Mouse (Mus musculus): ENCODE measurements around the gene Rplp0. TPM values are rescaled to one million over a fixed set of nuclear protein-coding genes. Genes with fewer than 3 reads are reported as not detected.
"Not testable (repeated sequence)": the region's sequence is repeated elsewhere in the genome, so short reads cannot be mapped to it uniquely, and the experiment has no call there.

The Rplp0 gene
- polyA plus RNA-seq, 1 experiment: 2,538 TPM

DNA sequence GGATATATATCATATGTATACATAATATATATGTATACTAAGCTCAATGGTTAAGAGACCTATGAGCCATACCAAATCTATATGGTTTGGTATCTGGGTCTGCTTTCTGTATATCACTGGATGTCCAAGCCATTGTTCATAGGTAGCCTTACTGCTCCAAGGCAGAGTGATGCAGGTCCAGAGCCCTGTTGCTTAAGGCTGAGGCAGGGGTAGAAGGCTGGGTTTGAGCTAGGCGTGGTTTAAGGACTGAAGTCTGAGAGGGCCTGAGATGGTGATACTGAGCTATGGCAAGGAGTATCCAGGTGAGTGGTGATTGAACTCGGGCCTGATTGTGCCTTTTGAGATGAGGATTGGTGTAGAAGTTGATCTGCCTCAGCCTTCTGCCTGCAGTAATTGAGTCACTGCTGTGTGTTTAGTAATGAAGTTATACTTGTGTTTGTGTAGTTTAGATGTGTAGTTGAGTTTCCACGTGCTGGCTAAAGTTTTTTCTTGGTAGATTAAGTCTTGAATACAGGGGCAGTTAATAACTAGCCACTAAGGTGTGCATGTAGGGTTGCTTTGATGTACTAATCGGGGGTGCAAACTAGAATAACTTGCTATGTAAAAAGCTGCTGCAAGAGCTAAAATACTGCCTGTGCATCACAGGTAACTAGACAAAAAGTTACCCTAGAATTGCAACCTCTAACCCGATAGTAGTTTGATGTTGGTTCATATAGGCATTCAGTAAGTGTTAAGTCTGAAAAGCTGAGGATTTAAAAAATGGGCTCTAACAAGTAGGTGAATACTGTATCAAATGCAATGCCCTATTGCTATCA lies 4.7 kb downstream of the Rplp0 start:
- TF ChIP-seq FLI1 (IDR thresholded peaks at IDR 0.05; ENCODE audit: low read length) (no peak), GATA1 (IDR thresholded peaks at IDR 0.05; ENCODE audit: borderline replicate concordance, low read length) (no peak)
- H3K36me3 ChIP-seq (replicated peaks; ENCODE audit: low read length): peaks cover 51% of the 10 kb centered on the region
- peaks cover 65% of the 10 kb centered on the region for H3K4me1 ChIP-seq
- H3K9me3 ChIP-seq: no peaks in the 10 kb centered on the region
- H3K4me3 ChIP-seq (replicated peaks): peak overlapping the region; percentile 97
- no peaks in the 10 kb centered on the region for H3K27me3 ChIP-seq (replicated peaks)

DNA sequence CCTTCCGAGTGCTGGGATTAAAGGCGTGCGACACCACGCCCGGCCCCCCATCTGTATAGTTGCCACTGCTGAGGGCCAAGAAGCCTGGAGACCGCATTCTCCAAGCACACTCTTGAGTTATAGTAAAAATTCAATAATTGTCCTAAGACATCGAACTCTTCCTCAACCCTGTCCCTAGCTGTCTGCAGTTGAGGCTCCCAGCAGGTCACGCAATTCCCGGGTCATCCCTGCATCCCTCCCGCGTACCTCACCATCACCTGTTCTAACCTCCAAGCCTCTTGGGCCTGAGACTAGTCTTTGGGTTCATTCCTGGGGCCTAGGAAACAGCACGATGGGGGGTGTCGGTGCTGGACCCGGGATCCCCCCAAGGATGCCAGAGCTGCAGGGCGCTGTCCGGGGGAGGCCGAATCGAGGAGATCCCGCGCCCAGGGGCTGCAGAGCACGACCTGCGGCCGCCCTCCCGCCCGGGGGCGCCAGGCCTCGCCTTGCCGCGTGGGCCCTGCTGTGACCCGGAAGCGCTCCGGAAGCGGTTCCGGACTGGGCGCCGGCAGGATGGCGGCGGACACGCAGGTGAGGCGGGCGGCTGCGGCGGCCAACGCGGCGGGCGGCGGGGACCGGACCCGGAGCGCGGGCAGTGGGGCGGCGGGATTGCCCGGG lies 5.6 kb downstream of the Rplp0 start, which contains the start of gene Gcn1l1:
Gcn1l1 (plus strand) TSS at position 518 of the 657 bp plus-strand sequence.
- Histone ChIP-seq H3K4me1 (peaks cover 73% of the 10 kb centered on the region), H3K27me3 (replicated peaks) (no peaks in the 10 kb centered on the region), H3K36me3 (replicated peaks; ENCODE audit: low read length) (peaks cover 54% of the 10 kb centered on the region), H3K4me3 (replicated peaks) (peak within 1 kb of the TSS; percentile 97), H3K9me3 (no peaks in the 10 kb centered on the region)
- TF ChIP-seq FLI1 (IDR thresholded peaks at IDR 0.05; ENCODE audit: low read length): peak; percentile 16; the same call in 1 of the 2 replicates
- no peak for TF ChIP-seq GATA1 (IDR thresholded peaks at IDR 0.05; ENCODE audit: borderline replicate concordance, low read length)

DNA sequence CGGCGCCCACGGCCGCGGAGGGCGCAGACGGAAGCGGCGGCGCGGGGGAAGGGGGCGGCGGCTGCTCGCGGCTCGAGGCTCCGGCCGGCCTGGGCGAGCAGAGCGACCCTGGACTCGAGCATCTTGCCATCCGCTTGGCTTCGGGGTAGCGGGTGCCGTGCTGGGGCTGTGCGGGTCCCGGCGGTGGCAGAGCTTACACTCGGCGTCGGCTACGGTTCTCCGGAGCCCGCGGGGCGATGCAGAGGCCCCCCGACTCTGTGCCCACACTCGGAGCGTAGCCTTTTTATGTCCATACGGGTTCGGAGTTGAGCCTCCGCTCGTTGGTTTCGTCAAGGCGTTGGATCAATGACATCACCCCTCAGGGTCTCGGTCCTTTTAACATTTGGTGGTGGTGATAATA lies 6.1 kb downstream of the Rplp0 start:
- Histone ChIP-seq H3K27me3 (replicated peaks) (no peaks in the 10 kb centered on the region), H3K4me1 (peaks cover 70% of the 10 kb centered on the region), H3K36me3 (replicated peaks; ENCODE audit: low read length) (peaks cover 54% of the 10 kb centered on the region), H3K4me3 (replicated peaks) (peak overlapping the region; percentile 97), H3K9me3 (no peaks in the 10 kb centered on the region)
- TF ChIP-seq GATA1 (IDR thresholded peaks at IDR 0.05; ENCODE audit: borderline replicate concordance, low read length) (no peak), FLI1 (IDR thresholded peaks at IDR 0.05; ENCODE audit: low read length) (no peak)

DNA sequence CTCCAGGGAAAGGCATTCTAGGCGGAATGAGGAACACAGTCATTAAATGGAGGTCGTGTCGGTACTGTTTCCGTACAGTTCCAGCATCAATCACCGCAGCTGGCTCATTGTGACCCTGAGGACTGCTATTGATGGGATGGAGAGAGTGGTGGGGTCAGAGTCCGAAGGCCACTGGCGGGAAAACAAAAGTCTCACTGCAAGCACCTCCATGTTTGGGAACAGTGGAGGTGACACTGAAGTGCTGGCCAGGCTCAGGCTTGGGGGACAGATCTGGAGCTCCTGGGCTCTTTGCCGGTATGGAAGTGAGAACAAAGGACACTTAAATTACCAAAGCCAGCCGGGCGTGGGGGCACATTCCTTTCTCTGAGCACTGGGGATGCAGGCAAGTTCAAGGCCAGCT lies 9.4 kb downstream of the Rplp0 start:
- H3K27me3 ChIP-seq (replicated peaks): no peaks in the 10 kb centered on the region
- peaks cover 55% of the 10 kb centered on the region for H3K36me3 ChIP-seq (replicated peaks; ENCODE audit: low read length)
- H3K4me1 ChIP-seq: peaks cover 66% of the 10 kb centered on the region

DNA sequence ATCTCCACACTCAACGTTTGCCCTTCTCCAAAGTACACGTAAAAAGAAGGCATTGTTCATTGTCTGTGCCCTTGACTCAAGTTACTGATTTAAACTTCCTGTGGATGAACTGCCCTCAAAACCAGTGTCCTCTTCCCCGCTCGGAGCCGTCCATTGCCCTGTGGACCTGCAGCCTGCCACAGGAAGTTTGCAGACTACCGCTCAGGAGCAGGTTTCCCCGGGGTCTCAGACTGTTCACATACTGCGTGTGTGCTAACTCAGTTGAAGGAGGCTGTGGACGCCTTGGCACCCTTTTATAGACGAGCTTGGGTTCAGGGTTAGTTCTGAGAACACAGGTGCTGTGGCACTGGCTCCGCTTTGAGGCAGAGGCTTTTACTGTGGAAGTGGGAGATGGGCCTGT lies 10.0 kb downstream of the Rplp0 start:
- TF ChIP-seq FLI1 (IDR thresholded peaks at IDR 0.05; ENCODE audit: low read length): no peak
- TF ChIP-seq GATA1 (IDR thresholded peaks at IDR 0.05; ENCODE audit: borderline replicate concordance, low read length): no peak
- H3K4me1 ChIP-seq: peaks cover 65% of the 10 kb centered on the region
- H3K9me3 ChIP-seq: no peaks in the 10 kb centered on the region
- H3K27me3 ChIP-seq (replicated peaks): no peaks in the 10 kb centered on the region
- H3K4me3 ChIP-seq (replicated peaks): no peak overlapping the region
- H3K36me3 ChIP-seq (replicated peaks; ENCODE audit: low read length): peaks cover 55% of the 10 kb centered on the region

More for the DNA sequence above, 9.4 kb downstream of the Rplp0 start:
- TF ChIP-seq GATA1 (IDR thresholded peaks at IDR 0.05; ENCODE audit: borderline replicate concordance, low read length) (no peak), FLI1 (IDR thresholded peaks at IDR 0.05; ENCODE audit: low read length) (no peak)
- H3K4me3 ChIP-seq (replicated peaks): no peak overlapping the region
- no peaks in the 10 kb centered on the region for H3K9me3 ChIP-seq

DNA sequence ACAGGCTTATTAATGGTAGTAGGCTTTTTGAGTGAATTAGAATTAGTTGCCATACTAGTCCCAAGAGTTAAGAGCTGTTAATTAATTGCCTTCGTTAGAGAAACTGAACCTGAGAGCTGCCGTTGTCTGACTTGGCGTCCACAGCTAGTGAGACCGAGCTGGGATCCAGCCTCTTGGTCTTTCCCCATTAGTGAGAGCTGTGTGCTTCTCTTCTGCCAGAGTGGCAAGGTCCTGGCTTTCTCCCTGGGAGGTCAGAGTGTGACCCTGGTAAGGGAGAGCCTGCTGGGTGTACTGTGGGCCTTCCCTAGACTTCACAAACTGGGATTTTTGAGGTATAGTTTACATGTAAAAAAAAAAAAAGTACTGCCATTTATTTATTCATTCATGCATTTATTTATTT lies 10.5 kb downstream of the Rplp0 start:
- Histone ChIP-seq H3K4me3 (replicated peaks) (no peak overlapping the region), H3K9me3 (no peaks in the 10 kb centered on the region), H3K36me3 (replicated peaks; ENCODE audit: low read length) (peaks cover 59% of the 10 kb centered on the region), H3K4me1 (peaks cover 61% of the 10 kb centered on the region), H3K27me3 (replicated peaks) (no peaks in the 10 kb centered on the region)
- TF ChIP-seq FLI1 (IDR thresholded peaks at IDR 0.05; ENCODE audit: low read length): no peak
- TF ChIP-seq GATA1 (IDR thresholded peaks at IDR 0.05; ENCODE audit: borderline replicate concordance, low read length): no peak

DNA sequence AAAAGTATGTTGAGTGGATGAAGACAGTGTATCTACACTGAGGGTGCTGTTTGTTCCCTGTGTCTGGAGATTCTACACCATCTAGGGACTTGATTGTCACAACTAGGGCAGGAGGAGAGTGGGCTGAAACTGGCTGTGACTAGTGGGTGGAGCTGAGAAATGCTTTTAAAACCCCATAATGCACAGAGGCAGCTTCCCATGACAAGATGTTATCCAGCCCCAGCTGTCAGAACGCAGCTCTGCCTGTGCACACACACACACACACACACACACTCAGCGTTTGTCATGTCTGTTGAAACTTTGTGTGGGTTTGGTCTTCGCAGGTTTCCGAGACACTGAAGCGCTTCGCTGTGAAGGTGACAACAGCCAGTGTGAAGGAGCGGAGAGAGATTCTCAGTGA lies 11.8 kb downstream of the Rplp0 start:
- Histone ChIP-seq H3K36me3 (replicated peaks; ENCODE audit: low read length) (peaks cover 72% of the 10 kb centered on the region), H3K4me3 (replicated peaks) (no peak overlapping the region), H3K9me3 (no peaks in the 10 kb centered on the region), H3K27me3 (replicated peaks) (no peaks in the 10 kb centered on the region), H3K4me1 (peaks cover 54% of the 10 kb centered on the region)
- TF ChIP-seq GATA1 (IDR thresholded peaks at IDR 0.05; ENCODE audit: borderline replicate concordance, low read length): no peak
- TF ChIP-seq FLI1 (IDR thresholded peaks at IDR 0.05; ENCODE audit: low read length): no peak

DNA sequence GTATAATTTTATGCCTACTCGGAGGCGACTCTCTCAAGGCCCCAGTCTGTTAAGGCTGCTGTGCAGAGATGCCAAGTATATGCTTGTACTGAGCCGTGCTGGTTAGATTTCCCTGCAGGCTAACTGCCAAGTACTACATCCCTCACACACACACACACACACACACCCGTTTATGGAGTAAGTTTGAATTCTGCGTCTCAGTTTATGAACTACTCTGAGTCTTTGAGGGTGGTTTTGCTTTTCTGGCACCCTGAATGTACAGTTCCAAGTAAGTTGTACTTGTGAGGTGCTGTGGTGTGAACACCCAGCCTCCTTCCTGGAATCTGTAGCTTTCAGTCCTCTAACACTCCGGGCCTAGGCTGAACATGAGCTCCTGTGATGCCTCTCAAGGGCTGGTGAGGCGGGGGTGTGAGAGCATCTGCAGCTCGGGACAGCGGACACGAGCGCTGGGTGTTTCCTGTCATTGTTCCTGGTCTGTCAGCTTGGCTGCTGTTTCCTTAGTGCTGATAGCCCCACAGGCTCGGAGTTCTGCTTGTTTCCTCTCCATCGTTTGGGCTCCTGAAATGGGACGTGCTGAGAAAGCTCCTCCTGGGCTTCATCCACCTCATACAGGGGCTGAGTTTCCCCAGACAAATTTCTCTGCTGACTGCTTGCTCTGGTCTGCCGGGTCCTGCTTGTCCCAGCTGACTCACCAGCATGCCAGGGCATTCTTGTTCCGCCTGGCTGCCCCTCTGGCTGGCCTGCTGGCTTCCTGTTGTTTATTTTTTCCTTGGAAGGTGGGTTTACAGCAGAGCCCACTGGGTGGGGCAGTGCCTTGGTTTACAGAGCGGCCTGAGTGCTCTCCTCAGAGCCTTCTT lies 13.6 kb downstream of the Rplp0 start:
- Histone ChIP-seq H3K36me3 (replicated peaks; ENCODE audit: low read length) (peaks cover 84% of the 10 kb centered on the region), H3K4me1 (peaks cover 45% of the 10 kb centered on the region), H3K27me3 (replicated peaks) (no peaks in the 10 kb centered on the region), H3K4me3 (replicated peaks) (peak overlapping the region; percentile 51), H3K9me3 (no peaks in the 10 kb centered on the region)
- TF ChIP-seq GATA1 (IDR thresholded peaks at IDR 0.05; ENCODE audit: borderline replicate concordance, low read length): no peak

DNA sequence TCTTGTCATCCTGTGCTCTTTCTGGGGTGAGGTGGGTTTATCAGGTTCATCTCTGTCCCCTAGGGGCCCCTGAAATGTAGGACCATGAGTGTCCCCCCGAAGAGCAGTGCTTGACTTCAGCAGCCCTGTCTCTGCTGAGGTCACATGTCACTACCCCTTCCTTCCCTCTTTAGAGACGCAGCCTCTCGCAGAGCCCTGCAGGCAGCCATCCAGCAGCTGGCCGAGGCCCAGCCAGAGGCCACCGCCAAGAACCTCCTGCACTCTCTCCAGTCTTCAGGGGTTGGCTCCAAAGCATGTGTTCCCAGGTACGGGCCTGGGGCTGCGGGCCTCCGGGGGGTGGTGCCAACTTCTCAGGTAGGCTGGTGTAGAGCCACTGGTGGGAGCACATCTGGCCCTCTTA lies 15.7 kb downstream of the Rplp0 start:
- Histone ChIP-seq H3K27me3 (replicated peaks) (no peaks in the 10 kb centered on the region), H3K9me3 (no peaks in the 10 kb centered on the region), H3K36me3 (replicated peaks; ENCODE audit: low read length) (peaks cover 94% of the 10 kb centered on the region), H3K4me3 (replicated peaks) (no peak overlapping the region), H3K4me1 (peaks cover 39% of the 10 kb centered on the region)
- TF ChIP-seq GATA1 (IDR thresholded peaks at IDR 0.05; ENCODE audit: borderline replicate concordance, low read length) (no peak), FLI1 (IDR thresholded peaks at IDR 0.05; ENCODE audit: low read length) (no peak)

DNA sequence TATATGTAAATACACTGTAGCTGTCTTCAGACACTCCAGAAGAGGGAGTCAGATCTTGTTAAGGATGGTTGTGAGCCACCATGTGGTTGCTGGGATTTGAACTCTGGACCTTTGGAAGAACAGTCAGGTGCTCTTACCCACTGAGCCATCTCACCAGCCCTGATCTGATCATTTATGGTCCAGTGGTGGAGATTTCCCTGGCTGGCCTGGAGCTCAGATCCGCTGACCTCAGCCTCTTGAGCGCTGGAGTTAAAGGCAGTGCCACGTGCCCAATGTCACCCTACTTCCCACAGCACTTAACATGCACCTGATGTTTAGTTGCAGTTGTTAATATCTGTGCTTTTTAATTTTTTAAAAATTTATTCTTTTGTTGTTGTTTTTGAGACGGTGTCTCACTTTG lies 18.4 kb downstream of the Rplp0 start:
- H3K4me3 ChIP-seq (replicated peaks); H3K9me3 ChIP-seq; H3K27me3 ChIP-seq (replicated peaks): not testable (repeated sequence)
- Histone ChIP-seq H3K4me1 (peaks cover 32% of the 10 kb centered on the region), H3K36me3 (replicated peaks; ENCODE audit: low read length) (peaks cover 97% of the 10 kb centered on the region)
